Mouse (Mus musculus): ENCODE results near the gene Gart.

GRCm38 (mm10) chr16:91680656-91681055 lies 33.9 kb upstream of the Gart start:
- TF ChIP-seq CTCF (IDR thresholded peaks at IDR 0.05; ENCODE audit: extremely low read depth, insufficient read depth, insufficient read length, insufficient replicate concordance) (no peak), POLR2A (IDR thresholded peaks at IDR 0.05; ENCODE audit: low read depth, low read length) (no peak)
